Mouse (Mus musculus) kidney, embryonic 16.5 days (tissue): ENCODE measurements around the gene Pfn2. TPM values are rescaled to one million over a fixed set of nuclear protein-coding genes. Genes with fewer than 3 reads are reported as not detected.
"Not testable (repeated sequence)": the region's sequence is repeated elsewhere in the genome, so short reads cannot be mapped to it uniquely, and the experiment has no call there.

Experiments
- ATAC-seq: fragments of 200-750 bp; cut with Nextera tagmentation; 2 replicates; pipeline ENCODE4 v1.8.0; 2017; ENCODE audit warnings: moderate TSS enrichment; ENCODE audit not compliant: low FRiP score, low TSS enrichment
- H3K27ac ChIP-seq: fragments of 300-500 bp; sonication (generic); 2 replicates; pipeline ENCODE4 v1.5.1; 2014; ENCODE audit warnings: low read length
- H3K27me3 ChIP-seq: fragments of 300-500 bp; sonication (generic); 2 replicates; pipeline ENCODE4 v1.6.1; 2014; ENCODE audit warnings: low read length, control low read depth, mixed read lengths; ENCODE audit not compliant: insufficient read depth
- H3K36me3 ChIP-seq: fragments of 300-500 bp; sonication (generic); 2 replicates; pipeline ENCODE4 v1.6.1; 2014; ENCODE audit warnings: low read length, control low read depth, mixed read lengths; ENCODE audit not compliant: insufficient read depth
- H3K4me1 ChIP-seq: fragments of 300-500 bp; sonication (generic); 2 replicates; pipeline ENCODE4 v1.6.1; 2014; ENCODE audit warnings: low read length, control low read depth, mixed read lengths; ENCODE audit not compliant: insufficient read depth
- H3K4me2 ChIP-seq: fragments of 300-500 bp; sonication (generic); replicated peaks from 2 replicates; pipeline ENCODE4 v1.6.1; 2014; ENCODE audit warnings: low read depth, low read length
- H3K4me3 ChIP-seq: fragments of 300-500 bp; sonication (generic); 2 replicates; pipeline ENCODE4 v1.5.1; 2014; ENCODE audit warnings: mild to moderate bottlenecking, low read length
- H3K9ac ChIP-seq: fragments of 300-500 bp; sonication (generic); replicated peaks from 2 replicates; pipeline ENCODE4 v1.6.1; 2014; ENCODE audit warnings: low read length
- H3K9me3 ChIP-seq: fragments of 300-500 bp; sonication (generic); 2 replicates; pipeline ENCODE4 v1.6.1; 2016; ENCODE audit warnings: low read length, control low read depth
- WGBS: fragments of 180-500 bp; shearing (Covaris S2); extraction: QIAGEN DNeasy Blood & Tissue Kit; methylation state at CpG from one replicate; pipeline ENCODE4 v1.1.7; 2014; 5-methylcytosine and 5-hydroxymethylcytosine counted together
- polyA plus RNA-seq: library from polyadenylated mRNA; unstranded; fragments of >200 nt; fragmentation: Nextera tagmentation; extraction: Ambion mirVana; gene quantifications from 2 replicates; pipeline ENCODE4 v1.2.1, GENCODE M21; 2015

Gene Pfn2
- polyA plus RNA-seq, 1 experiment from 2014 or later, result 174 TPM

DNA sequence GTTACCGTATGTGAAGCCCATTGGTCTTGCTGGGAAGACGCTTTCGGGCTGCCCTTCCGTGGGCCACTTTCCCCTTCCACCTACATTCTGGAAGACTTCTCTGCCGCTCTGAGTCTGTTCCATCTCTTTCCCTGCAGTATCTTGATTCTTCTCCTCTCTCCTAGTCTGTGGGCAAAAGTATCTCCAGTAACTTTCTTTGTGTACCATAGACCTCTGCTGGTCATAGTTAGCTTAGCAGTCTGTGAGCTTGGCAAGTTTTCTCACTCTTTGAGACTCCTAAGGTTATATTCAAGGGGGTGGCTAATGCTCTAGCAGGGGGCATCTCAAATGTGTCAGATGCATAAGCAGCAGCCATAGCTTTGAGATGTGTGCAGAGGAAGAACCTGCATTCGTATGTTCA, 32.4 kb downstream of the Pfn2 start:
- no peak overlapping the region for H3K9ac ChIP-seq
- H3K4me3 ChIP-seq, result no peak overlapping the region
- H3K4me2 ChIP-seq, result no peak overlapping the region
- H3K9me3 ChIP-seq, result no peaks in the 10 kb centered on the region
- 80% methylated on average over 6 of the region's 6 CpGs for WGBS
- ATAC-seq, result 0 out of 2 replicates have a peak, but pooled peaks have one; percentile 35
- no peak overlapping the region for H3K27ac ChIP-seq
- no peaks in the 10 kb centered on the region for H3K36me3 ChIP-seq
- no peaks in the 10 kb centered on the region for H3K4me1 ChIP-seq
- H3K27me3 ChIP-seq, result no peaks in the 10 kb centered on the region

DNA sequence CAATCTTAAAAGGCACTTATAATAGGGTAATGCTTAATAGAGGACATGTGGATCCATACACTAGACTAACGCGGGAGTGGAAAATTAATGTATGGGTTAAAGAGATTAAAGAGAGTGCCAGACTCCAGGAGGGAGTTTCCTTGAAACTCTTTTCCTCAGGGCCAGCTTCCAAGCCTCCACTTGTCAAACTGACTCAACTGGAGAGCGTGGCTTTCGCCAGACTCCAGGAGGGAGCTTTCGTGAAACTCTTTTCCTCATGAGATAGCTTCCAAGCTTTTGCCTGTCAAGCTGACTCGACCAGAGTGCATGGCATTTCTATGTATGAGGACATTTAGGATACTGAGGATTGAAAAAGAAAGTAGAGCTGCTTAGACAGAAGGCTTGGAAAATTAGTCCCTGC, 52.8 kb downstream of the Pfn2 start:
- not testable (repeated sequence) for H3K27me3 ChIP-seq, H3K27ac ChIP-seq, ATAC-seq, H3K36me3 ChIP-seq, H3K4me3 ChIP-seq, H3K4me1 ChIP-seq, H3K9ac ChIP-seq, H3K9me3 ChIP-seq, H3K4me2 ChIP-seq
- 60% methylated on average over 6 of the region's 6 CpGs for WGBS

Other genes starting within 250 kb of the Pfn2 start
- 64.9 and 65.1 TPM in 2 replicates for gene Commd2, start 196.4 kb downstream of the Pfn2 start, polyA plus RNA-seq
- gene Ankub1, start 155.3 kb downstream of the Pfn2 start, polyA plus RNA-seq, result not detected in 2 replicates
- 77.3 and 83.7 TPM in 2 replicates for gene Rnf13, start 112.0 kb downstream of the Pfn2 start, polyA plus RNA-seq